Mouse (Mus musculus) retina, postnatal 7 days (tissue): ENCODE measurements around the gene Atg2a.

Experiments used
- DNase-seq: peaks from one replicate; pipeline ENCODE4 v3.0.0-alpha.2; 2012; ENCODE audit warnings: low read depth, low spot score

Gene Atg2a

DNA sequence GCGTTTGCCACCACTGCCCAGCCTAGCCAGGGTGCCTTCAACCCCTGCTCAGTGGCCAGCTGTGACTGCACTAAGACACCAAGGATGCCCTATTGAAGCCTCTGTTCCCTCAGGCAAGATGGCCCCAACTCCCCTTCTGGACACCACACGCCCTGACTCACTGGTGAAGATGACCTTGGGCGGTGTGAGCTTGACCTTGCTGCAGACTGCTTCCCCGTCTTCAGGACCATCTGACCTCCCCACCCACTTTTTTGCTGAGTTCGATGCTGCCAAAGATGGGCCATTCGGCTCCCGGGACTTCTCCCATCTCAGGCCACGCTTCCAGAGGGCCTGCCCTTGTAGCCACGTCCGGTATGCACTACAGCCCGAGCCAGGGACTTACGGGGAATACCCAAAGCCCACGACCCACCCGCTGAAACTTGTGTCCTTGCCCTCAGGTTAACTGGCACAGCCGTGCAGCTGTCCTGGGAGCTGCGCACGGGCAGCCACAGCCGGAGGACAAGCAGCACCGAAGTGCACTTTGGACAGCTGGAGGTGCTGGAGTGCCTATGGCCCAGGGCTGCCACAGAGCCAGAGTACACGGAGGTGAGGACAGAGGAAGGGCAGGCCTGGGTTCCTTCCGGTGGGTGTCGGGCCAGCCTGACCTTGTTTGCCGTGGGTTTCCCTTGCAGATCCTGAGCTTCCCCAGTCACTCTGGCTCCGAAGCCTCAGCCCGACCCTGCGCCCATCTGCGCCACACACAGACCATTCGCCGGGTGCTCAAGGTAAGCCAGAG lies 6.2 kb downstream of the Atg2a start:
- no peak for DNase-seq

DNA sequence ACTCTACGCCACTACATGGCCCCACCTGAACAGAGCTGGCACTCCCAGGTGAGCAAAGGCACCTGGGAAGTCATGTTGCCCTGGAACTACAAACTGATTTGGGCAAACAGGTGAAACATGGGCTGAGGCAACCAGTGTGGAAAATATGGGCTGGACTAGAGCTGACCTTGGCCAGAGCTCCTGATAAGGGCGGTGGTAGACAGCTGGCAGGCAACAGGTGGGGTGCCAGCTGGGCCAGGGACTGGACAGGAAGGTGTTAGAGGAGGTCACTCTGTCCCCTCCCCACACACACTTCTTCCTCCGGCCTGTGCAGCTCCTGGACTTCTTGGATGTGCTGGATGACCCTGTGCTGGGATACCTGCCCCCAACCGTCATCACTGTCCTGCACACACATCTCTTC lies 11.6 kb downstream of the Atg2a start:
- no peak for DNase-seq

DNA sequence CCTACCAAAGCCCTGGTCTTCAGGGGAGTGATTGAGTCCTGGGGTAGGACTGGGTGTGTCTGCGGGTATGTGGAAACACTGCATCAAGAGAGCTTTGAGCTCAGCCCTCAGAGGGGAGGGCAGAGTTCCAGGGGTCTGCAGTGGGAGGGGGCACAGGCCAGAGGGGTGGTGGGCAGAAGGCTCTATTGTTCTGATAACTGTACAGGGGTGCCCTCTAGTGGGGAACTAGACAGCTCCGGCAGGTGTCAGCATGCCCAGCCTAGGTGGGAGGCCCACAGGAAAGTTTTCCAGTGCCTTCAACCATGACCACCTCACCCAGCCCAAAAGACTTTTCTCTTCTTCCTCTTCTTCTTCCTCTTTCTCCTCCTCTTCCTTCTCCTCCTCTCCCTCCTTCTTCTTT lies 19.0 kb downstream of the Atg2a start:
- DNase-seq = no peak

DNA sequence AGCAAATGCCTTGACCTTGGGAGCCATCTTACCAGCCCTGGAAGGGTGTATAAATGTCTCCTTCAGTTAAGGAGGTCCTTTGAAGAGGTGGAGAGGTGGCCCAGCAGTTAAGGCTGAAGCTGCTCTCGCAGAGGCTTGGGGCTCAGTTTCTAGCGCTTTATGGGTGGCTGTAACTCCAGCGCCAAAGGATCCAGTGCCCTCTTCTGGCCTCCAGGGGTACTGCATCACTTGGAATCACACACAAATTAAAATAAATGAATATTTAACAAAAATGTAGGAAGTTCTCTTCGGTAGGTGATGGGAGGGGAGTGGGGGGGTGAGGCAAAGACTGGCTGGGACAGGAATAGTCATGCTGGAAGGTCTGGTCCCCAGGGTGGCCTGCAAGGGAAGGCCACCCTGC lies 19.5 kb downstream of the Atg2a start:
- DNase-seq = no peak

DNA sequence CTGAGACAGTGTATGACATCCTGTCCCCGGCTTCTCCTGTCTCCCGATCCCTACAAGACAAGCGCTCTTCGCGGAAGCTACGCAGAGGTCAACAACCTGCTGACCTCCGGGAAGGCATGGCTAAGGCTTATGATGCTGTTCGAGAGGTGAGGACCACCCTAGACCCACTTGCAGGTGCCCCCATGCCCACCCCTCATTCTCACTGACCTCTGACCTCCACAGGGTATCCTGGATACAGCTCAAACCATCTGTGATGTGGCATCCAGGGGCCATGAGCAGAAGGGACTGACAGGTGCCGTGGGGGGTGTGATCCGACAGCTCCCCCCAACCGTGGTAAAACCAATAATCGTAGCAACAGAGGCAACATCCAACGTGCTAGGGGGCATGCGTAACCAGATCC lies 19.9 kb downstream of the Atg2a start:
- no peak for DNase-seq

DNA sequence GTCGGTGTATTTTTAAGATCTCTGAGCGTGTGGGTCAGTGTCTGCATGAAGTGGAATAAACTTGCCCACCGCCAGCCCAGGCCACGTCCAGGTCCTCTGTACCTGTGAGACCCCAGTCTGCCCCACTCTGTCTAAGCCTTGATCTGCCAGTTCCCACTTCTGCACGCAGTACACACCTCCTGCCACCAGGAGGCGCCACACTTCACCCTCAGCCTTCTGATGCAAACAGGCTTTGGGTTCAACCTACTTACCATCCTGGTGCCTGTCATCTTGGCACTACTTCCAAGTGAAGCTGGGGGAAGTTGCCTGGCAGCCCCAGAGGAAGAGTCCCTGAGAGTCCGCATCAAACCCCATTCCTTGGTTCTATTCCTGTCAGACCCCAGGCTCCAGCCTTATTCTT lies 20.8 kb downstream of the Atg2a start:
- peak; percentile 62 for DNase-seq

DNA sequence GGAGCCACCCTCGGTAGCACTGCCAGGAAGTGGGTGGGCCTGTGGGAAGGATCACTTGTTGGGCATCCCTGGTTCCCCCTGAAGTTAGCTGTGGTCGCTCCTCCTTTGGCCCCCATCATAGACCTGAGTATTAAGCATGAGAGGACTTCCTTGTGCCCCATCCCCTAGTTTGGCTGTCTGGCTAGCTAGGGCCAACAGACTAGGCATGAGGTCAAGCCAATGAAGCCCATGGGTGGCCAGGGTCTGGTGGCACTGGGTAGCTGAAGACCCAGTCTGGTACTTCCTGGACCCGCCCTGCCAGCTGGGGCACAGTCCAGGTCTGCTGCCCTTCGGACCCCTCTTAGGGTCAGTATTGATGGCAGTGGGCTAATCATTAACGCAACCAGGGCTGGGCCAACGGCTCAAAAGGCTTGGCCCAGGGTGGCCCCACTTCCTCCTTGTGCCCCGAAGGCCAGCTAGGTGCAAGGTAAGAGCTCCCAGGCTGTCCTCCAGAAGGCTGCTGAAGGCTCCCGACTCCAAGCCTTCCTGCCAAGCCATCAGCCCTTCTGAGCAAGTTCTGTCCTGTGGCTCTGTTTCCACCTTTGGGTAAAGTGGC lies 21.5 kb downstream of the Atg2a start:
- DNase-seq = no peak

DNA sequence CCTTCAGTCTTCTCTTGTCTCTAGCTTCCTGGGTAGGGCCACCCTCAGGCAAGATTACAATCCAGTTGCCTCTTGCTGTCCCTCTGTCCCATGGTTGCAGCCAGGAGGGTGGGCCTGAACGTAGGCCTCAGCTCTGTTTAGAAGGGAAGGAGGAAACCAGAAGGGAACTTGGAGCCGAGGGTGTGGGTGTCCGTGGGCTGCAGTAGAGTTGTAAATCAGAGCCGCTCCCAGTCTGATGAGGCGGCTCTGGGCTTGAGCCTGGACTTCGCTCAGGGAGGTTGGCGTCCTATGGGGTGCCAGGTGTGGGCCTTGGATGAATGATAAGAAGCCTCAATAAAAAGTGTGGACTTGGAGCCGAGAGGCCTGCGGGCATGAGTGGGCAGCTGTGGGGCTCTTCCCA lies 22.7 kb downstream of the Atg2a start:
- DNase-seq = no peak

DNA sequence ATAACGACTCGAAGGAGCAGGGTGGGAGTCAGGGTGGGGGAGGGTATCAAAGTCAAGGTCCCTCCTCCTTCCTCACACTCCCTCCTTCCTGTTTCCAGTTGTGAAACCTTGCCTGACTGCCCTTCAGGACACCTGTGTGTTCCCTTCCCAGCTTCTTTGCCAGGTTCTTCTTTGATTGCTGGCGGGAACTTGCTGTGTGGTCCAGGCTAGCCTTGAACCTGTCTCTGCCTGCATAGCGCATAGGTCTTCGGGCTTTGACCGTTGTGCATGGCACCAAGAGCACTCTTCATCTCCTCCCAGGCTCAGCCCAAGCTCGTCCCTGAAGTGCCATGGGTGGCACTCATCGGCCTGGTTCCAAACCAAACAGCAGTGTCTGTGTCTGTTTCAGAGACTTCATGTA lies 23.5 kb downstream of the Atg2a start:
- no peak for DNase-seq

DNA sequence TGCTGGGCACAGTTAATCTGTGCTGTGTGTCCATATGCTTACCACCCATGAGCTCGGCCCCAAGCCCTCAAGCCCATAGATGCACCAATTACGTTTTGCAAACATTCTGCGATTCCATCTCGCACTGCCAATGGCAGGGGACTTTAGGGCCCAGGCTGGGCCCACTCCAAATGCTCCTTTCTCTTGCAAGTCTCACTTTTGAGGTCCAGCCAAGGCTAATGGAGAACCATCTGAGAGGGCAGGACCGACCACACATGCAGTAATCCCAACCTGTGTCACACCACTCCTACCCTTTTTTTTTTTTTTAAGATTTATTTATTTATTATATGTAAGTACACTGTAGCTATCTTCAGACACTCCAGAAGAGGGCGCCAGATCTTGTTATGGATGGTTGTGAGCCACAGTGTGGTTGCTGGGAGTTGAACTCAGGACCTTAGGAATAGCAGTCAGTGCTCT lies 24.3 kb downstream of the Atg2a start:
- no peak for DNase-seq

DNA sequence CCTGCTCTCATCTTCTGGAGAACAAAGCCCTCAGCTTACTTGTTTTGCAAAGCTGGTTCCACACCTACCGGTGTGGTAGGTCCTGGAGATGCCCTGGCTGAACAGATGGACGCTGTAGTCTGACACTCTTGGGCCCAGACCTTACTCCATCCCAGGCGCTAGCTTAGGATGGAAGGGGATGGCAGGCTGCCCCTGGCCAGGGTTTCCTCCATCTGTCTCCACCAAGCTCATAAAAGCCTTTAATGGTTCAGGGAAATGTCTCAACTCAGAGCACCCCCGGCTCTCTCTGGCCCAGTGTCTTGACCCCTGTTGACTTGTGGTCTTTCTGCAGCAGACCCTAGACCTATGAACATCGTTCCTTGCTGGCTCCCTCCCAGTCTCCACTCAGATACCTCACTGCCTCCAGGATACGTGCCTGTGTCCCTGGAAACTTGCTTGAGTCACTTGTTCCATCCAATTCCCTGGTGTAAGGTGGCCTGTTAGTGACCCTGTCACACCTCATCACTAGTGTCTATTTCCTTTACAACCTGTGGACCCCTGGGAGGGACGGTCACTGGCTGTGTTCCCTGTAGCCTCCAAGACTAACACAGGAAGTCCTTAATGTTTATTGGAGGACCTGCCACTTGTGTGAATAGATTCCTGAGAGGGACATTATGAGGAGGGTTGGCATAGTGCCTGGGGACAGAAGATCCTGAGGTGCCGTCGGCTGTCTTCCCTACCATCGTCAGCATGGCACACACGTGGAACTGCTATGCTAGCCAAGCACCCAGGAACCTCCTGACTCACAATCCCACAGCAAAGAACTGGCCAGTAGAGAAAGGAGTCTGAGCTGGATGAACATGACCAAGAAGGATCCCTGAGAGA lies 26.1 kb downstream of the Atg2a start:
- no peak for DNase-seq

DNA sequence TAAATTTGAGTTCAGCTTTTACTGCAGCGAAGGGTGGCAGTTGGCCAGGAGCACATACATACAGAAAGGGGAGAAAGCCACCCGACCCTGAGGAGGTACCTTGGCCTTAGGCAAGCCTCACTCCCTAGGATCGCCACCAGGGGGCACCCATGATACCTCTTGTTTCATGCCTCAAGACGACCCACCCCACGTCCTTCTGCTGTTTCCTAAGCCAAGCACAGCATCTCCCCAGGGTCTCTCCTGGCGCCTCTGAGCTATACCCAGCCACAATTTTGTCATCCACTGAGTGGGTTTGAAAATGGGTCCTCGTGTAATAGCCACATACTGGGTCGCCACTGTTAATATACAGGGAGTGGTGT lies 26.7 kb downstream of the Atg2a start:
- DNase-seq = peak; percentile 80

DNA sequence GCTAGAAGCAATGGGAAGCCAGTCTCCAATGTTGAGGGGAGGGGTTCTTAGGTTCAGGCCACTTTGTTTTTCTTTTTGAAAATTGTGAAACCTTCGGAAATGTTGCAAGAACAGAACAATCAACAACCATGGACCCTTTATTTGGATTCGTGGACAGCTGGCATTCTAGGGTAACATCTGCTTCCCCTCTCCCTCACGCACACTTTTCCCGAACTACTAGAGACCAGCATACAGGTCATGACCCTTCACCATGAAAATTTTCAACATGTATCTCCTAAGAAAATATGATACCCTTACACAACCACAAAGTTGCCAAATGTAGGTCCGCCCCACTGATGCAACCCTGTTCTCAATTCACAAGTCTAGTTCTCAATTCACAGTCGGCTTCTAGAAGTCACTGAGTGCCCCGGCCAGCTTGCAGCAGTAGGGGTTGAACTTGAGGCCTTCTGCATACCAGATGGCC lies 27.2 kb downstream of the Atg2a start:
- no peak for DNase-seq

DNA sequence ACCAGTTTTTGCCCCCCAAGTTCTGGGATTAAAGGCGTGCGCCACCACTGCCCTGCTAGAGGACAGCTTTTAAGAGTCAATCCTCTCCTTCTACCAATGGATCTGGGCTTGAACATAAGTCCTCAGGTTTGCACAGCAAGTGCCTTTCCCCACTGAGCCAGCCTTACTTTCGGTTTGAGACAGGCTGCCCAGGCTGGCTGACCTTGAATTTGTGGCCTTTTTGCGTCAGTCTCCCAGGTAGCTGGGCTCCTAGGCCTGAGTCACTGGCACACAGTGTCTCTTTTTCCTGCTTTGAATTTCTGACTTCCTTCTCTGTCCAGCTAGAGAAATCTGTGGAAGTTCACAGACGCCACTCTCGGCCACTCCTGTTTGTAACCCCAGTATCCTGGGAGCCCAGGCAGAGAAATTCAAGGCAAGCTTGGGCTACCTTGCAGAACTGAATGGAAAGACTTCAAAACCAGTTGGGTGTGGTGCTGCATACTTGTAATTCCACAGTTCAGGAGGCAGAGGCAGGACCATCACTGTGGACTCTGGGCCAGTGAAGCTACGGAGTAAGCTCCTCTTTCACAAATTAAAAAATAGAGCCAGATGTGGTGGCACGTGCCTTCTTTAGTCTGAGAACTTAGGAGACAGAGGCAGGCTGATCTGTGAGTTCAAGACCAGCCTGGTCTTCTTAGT lies 28.5 kb downstream of the Atg2a start:
- DNase-seq = no peak

DNA sequence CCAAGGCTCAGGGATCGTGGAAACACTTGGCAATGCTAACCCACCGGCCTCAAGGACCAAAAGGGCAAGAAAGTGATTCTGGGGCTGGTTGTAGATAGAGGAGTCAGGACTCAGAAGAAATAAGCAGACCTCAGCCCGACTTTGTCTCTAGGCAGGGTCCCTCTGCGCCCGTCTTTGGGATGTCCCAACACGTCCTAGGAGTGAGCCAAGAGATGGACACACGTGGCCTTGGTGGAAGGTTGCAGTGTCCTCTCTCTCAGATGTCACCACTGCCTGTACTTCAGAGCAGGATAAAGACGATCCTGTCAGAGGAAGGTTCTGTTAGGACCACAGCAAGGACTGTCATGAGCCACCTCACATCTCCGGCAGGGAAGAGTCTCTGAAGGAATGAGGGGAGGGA lies 29.2 kb downstream of the Atg2a start:
- DNase-seq = no peak

DNA sequence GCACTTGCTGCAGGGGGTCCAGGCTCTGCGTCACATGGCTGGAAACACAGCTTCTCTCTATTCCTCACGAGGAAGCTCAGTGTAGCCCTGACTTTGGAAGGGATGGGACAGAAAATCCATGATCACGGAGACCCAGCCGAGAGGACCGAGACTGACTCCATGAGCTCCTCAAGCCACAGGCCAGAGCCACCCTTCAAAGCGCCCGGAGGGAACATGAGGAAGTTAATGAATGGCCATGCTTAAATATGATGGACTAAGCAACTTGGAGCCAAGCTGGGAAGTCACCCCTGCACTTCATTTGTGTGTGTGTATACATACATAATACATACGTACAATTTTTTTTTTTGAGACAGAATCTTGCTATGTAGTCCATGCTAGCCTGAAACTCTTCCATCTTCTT lies 29.7 kb downstream of the Atg2a start:
- DNase-seq = no peak

DNA sequence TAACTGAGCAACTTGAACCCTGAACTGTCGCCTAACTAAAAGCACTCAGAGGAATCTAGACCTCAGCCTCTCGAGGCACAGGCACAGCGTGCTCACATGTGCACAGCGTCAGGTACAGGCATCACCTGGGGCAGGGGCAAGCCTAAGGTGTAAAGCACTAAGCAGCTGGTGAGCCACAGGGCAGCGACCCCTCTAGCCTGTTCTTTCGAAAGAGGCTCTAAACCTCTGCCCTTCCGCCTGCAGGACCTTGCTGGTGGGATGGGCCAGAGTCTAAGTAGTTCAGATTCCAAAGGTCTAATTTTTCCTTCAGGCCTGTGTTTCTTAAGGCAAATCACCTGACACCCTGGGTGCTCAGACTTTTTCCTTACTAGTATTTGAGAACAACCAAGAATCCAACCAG lies 30.6 kb downstream of the Atg2a start:
- DNase-seq = no peak

DNA sequence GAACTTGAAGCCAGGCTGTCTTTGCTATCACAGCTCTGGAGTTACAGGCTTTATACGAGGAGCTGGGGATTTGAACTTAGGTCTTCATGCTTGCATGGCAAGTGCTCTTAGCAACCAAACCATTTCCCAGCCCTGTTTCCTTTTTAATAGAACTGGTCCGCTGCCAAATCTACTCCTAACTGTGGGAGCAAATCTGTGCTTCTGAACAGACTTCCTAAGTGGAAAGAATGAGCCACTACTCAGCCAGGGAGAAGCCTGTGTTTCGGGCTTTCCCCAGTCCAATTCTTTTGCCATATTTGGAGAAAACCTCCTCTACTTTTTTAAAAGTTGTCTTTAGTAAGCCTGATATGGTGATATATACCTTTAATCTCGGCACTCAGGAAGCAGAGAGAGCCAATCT lies 31.3 kb downstream of the Atg2a start:
- no peak for DNase-seq

DNA sequence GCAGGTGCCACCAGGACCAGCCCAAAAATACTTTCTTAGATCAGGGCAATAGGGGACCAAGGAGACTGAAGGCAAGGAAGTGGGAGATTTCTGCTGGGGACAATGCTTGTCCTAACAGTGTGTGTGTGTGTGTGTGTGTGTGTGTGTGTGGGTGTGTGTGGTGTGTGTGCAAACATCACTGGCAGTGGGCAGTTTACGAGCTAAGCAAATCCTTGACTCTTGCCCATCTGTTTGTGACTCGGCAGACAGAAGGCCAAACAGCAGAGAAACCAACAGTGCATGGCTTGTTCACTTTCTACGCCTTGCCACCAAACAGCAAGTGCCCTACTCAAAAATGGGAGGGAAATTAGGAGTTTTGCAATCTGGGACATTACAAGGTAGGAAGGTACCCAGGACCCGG lies 32.1 kb downstream of the Atg2a start:
- no peak for DNase-seq

DNA sequence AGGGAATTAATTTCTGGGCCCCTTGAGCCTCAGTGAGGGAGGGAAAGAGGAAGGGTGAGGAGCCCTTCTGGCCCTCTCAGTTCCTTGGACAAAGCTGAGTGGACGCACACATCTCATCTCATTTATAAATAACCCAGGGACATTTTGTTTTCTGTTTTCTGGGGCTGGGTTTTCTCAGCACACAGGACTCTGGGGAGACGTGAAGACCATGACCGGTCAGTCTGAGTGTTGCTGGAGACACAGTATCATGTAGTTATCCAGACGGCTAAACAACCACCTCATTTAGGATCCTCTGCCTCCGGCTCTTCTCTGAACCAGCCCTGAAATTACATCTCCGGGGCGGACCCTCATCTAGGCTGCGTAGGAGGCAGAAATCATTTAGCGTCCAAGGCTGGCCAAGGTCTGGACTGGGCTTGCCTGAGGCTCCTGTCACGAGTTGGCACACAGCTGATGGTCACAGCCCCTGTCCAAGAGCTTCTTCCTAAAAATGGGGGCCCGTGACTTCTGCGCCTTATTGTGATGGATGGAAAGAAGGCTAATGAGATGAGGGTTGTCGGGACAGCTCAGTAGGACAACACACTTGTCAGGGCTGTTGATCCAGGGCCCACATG lies 32.6 kb downstream of the Atg2a start:
- no peak for DNase-seq

DNA sequence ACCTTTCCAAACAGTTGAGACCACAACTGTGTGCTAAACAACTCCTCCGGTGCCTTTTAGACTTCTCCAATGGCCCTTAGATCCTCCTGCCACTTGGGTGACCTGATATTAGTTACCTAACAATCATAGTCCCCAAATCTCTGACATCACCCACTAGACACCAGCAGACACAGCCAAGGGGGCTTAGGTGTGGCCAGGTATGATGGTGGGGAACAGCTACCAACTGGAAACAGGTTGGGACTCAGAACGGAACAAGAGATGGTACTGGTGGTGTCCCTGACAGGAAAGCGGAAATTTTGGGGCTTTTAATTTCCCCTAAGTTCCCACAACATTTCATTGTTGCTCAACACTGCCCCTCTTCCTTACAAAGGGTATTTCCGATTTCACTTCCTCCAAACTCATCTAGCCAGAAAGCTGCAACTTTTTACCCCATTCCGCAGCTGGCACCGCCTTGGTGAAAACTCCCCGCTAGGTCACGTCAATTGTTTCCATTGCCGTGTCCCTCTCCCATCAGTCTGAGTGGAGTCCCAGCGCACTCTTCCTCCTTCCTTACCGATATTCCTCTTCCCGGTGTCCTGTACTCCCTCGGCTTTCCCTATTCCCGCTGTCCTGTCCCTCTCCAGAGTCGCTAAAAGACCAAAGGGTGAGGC lies 34.4 kb downstream of the Atg2a start:
- no peak for DNase-seq
